ENCODE assay signal across 12 mouse cellular contexts in the genomic region with DNA sequence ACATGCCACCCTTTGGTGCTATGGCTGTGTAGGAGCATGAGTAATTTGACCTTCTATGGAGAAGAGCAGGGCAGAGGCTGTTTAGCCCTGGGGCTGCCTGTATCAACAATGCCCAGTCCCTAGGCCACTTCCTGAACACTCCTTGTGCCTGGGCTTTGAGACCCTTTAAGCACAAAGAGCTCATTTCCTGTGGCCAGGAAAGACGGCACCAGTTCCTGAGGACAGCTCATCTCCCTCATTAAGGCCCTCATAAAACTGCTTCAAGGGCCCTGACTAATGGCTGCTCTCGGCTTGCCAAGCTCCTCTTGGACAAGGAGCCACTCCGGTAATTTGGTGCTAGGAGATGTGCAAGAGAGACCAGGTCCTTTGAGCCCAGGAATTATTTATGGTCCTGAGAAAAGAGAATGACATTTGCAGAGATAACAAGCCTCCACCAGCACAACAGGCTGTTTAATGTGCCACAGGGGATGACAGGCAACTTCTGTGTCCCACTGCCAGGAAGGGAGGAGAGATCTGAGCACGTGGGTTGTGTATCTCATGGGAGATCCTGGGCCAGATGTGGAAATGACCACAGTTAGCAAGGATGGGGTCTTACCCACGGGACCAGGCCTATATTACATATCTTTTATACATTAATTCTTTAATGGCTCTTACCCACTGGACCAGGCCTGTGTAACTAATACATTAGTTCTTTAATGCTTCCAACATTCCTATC. TPM values are rescaled to one million over a fixed set of nuclear protein-coding genes. Genes with fewer than 3 reads are reported as not detected.
DNase-seq lines count a peak whose midpoint lies in the region; ATAC-seq and TF ChIP-seq lines count a peak whose summit lies in the region.
"Had no signal": no experiment of that assay in that cellular context is flagged by ENCODE, and none has a peak within 500 bp of the region (broad histone marks: within the 10 kb centered on the region; RNA-seq: fewer than 3 reads in every experiment).

No protein-coding gene starts in this region.

- peaks cover 23% of the 10 kb centered on the region for H3K4me1 ChIP-seq in lung, embryonic 14.5 days (ENCODE audit: insufficient read depth)
- H3K4me1 ChIP-seq in lung, adult 2 months (ENCODE audit: control insufficient read depth, insufficient read depth, low read length) = peaks cover 7% of the 10 kb centered on the region; the same call in 1 of the 2 replicates
- H3K4me1 ChIP-seq in hindbrain, embryonic 15.5 days (replicated peaks) = peaks cover 43% of the 10 kb centered on the region
- peaks cover 25% of the 10 kb centered on the region for H3K4me1 ChIP-seq in midbrain, embryonic 16.5 days (ENCODE audit: control insufficient read depth, insufficient read depth, low read length)
- no peaks in the 10 kb centered on the region; the same call in 1 of the 2 replicates for H3K4me1 ChIP-seq in heart, embryonic 11.5 days (ENCODE audit: control insufficient read depth, insufficient read depth, low read length)

- DNase-seq in cerebellum, adult 11-12 months = peak; percentile 37
- DNase-seq in lung, embryonic 14.5 days = peak; percentile 77
- no peak for DNase-seq in lung, adult 2 months
- DNase-seq in urinary bladder, adult 18-20 months (ENCODE audit: low spot score in 2 of 2) = no peak
- DNase-seq: gastrocnemius, postnatal 36 days had no signal

- H3K9ac ChIP-seq in lung, embryonic 14.5 days = no peak overlapping the region
- H3K9ac ChIP-seq in hindbrain, embryonic 15.5 days = no peak overlapping the region
- H3K9ac ChIP-seq in midbrain, embryonic 16.5 days (ENCODE audit: low read depth, low read length) = no peak overlapping the region
- H3K9ac ChIP-seq in heart, embryonic 11.5 days (ENCODE audit: low read depth, low read length) = no peak overlapping the region
- H3K9ac ChIP-seq: embryonic facial prominence, embryonic 13.5 days had no signal

- no peaks in the 10 kb centered on the region for H3K27me3 ChIP-seq in lung, embryonic 14.5 days (ENCODE audit: insufficient read depth, low read length)
- no peaks in the 10 kb centered on the region for H3K27me3 ChIP-seq in hindbrain, embryonic 15.5 days
- no peaks in the 10 kb centered on the region for H3K27me3 ChIP-seq in midbrain, embryonic 16.5 days (ENCODE audit: control insufficient read depth, insufficient read depth, low read depth, low read length)
- H3K27me3 ChIP-seq in heart, embryonic 11.5 days (ENCODE audit: control insufficient read depth, insufficient read depth, low read length) = peaks cover 9% of the 10 kb centered on the region; the same call in 1 of the 2 replicates

- ATAC-seq in cerebellum, adult (ENCODE audit: insufficient number of reproducible peaks, low FRiP score, low TSS enrichment) = no peak
- peak; percentile 28 for ATAC-seq in lung, embryonic 14.5 days (ENCODE audit: insufficient read depth)
- no peak for ATAC-seq in hindbrain, embryonic 15.5 days (ENCODE audit: low FRiP score, low read depth)
- ATAC-seq in midbrain, embryonic 16.5 days = no peak
- ATAC-seq in heart, embryonic 11.5 days (replicated peaks; ENCODE audit: insufficient number of reproducible peaks, low FRiP score, low TSS enrichment) = no peak
- ATAC-seq: activated CD4-positive, CD25-positive, alpha-beta regulatory T cell, adult 4 months; CD4-positive, CD25-positive, alpha-beta regulatory T cell, adult 4 months had no signal

- WGBS in lung, embryonic 14.5 days = 19% methylated on average over 5 of the region's 5 CpGs
- WGBS in lung, adult 2 months = 30% methylated on average over 5 of the region's 5 CpGs
- WGBS in hindbrain, embryonic 15.5 days = 28% methylated on average over 5 of the region's 5 CpGs
- WGBS in midbrain, embryonic 16.5 days = 36% methylated on average over 5 of the region's 5 CpGs
- WGBS in heart, embryonic 11.5 days (ENCODE audit: insufficient replicate concordance) = 23% methylated on average over 5 of the region's 5 CpGs

- H3K36me3 ChIP-seq in lung, embryonic 14.5 days (ENCODE audit: insufficient read depth) = no peaks in the 10 kb centered on the region
- no peaks in the 10 kb centered on the region for H3K36me3 ChIP-seq in hindbrain, embryonic 15.5 days
- no peaks in the 10 kb centered on the region for H3K36me3 ChIP-seq in midbrain, embryonic 16.5 days (ENCODE audit: control insufficient read depth, insufficient read depth, low read length)
- H3K36me3 ChIP-seq in heart, embryonic 11.5 days (ENCODE audit: control insufficient read depth, insufficient read depth, low read length) = no peaks in the 10 kb centered on the region
- H3K36me3 ChIP-seq: embryonic facial prominence, embryonic 13.5 days had no signal

- H3K4me2 ChIP-seq in lung, embryonic 14.5 days = no peak overlapping the region
- no peak overlapping the region for H3K4me2 ChIP-seq in hindbrain, embryonic 15.5 days
- no peak overlapping the region for H3K4me2 ChIP-seq in midbrain, embryonic 16.5 days (ENCODE audit: low read length)
- no peak overlapping the region for H3K4me2 ChIP-seq in heart, embryonic 11.5 days
- H3K4me2 ChIP-seq: embryonic facial prominence, embryonic 13.5 days had no signal

- TF ChIP-seq CTCF in lung, embryonic 14.5 days (IDR thresholded peaks at IDR 0.05; ENCODE audit: low read depth) = no peak
- TF ChIP-seq CTCF in lung, adult 2 months (IDR thresholded peaks at IDR 0.05; ENCODE audit: insufficient read depth, low read length) = no peak

- H3K27ac ChIP-seq in lung, embryonic 14.5 days (ENCODE audit: low read depth) = peak overlapping the region; percentile 80
- peak overlapping the region; percentile 45 for H3K27ac ChIP-seq in hindbrain, embryonic 15.5 days (replicated peaks)
- H3K27ac ChIP-seq in midbrain, embryonic 16.5 days (ENCODE audit: low read length) = peak overlapping the region; percentile 41; the same call in 1 of the 2 replicates
- H3K27ac ChIP-seq in heart, embryonic 11.5 days (ENCODE audit: low read depth, low read length) = no peak overlapping the region; the same call in 1 of the 2 replicates
- H3K27ac ChIP-seq: embryonic facial prominence, embryonic 13.5 days had no signal

- H3K9me3 ChIP-seq in lung, embryonic 14.5 days (ENCODE audit: low read depth, low read length) = no peaks in the 10 kb centered on the region
- no peaks in the 10 kb centered on the region for H3K9me3 ChIP-seq in hindbrain, embryonic 15.5 days
- H3K9me3 ChIP-seq in midbrain, embryonic 16.5 days (replicated peaks; ENCODE audit: control insufficient read depth, low read length, poor library complexity, severe bottlenecking) = no peaks in the 10 kb centered on the region
- no peaks in the 10 kb centered on the region for H3K9me3 ChIP-seq in heart, embryonic 11.5 days (replicated peaks; ENCODE audit: control insufficient read depth, low read length)
- H3K9me3 ChIP-seq: embryonic facial prominence, embryonic 13.5 days had no signal

- no peak for TF ChIP-seq POLR2A in lung, adult 2 months (IDR thresholded peaks at IDR 0.05; ENCODE audit: borderline replicate concordance, extremely low read depth, low read depth, low read length)

- no peak overlapping the region for H3K4me3 ChIP-seq in lung, embryonic 14.5 days (ENCODE audit: low read depth, low read length)
- H3K4me3 ChIP-seq in lung, adult 2 months (replicated peaks; ENCODE audit: extremely low read depth, low read depth, low read length) = no peak overlapping the region
- no peak overlapping the region for H3K4me3 ChIP-seq in hindbrain, embryonic 15.5 days
- H3K4me3 ChIP-seq in midbrain, embryonic 16.5 days (ENCODE audit: low read depth, low read length) = no peak overlapping the region
- H3K4me3 ChIP-seq in heart, embryonic 11.5 days (ENCODE audit: low read depth, low read length) = no peak overlapping the region
- H3K4me3 ChIP-seq: embryonic facial prominence, embryonic 13.5 days had no signal

RNA-seq across cellular contexts. Expression of gene Phc2, which starts 1.8 kb away (rescaled TPM):
- polyA plus RNA-seq in lung, embryonic 14.5 days (2014; fragmentation: Nextera tagmentation; extraction: Ambion mirVana) = 99.0 and 107 TPM in 2 replicates
- 125 and 126 TPM in 2 replicates for polyA plus RNA-seq in lung, adult 2 months (2012; rRNA removed)
- polyA plus RNA-seq in hindbrain, embryonic 15.5 days (2015; fragmentation: Nextera tagmentation; extraction: Ambion mirVana) = 67.0 and 71.5 TPM in 2 replicates
- polyA plus RNA-seq in midbrain, embryonic 16.5 days (2015; fragmentation: Nextera tagmentation; extraction: Ambion mirVana) = 19.5 and 22.6 TPM in 2 replicates
- 30.8 and 31.7 TPM in 2 replicates for polyA plus RNA-seq in heart, embryonic 11.5 days (2014; fragmentation: Nextera tagmentation; extraction: Ambion mirVana)

RNA-seq across cellular contexts. Expression of gene Tlr12, which starts 34.3 kb away (rescaled TPM):
- polyA plus RNA-seq in lung, embryonic 14.5 days (2014; fragmentation: Nextera tagmentation; extraction: Ambion mirVana) = 0.26 and 0.30 TPM in 2 replicates
- polyA plus RNA-seq in lung, adult 2 months (2012; rRNA removed) = 1.4 and 1.8 TPM in 2 replicates
- polyA plus RNA-seq in hindbrain, embryonic 15.5 days (2015; fragmentation: Nextera tagmentation; extraction: Ambion mirVana) = 1.5 and 2.0 TPM in 2 replicates
- 1.9 and 4.1 TPM in 2 replicates for polyA plus RNA-seq in midbrain, embryonic 16.5 days (2015; fragmentation: Nextera tagmentation; extraction: Ambion mirVana)
- 0.07 and 0.29 TPM in 2 replicates for polyA plus RNA-seq in heart, embryonic 11.5 days (2014; fragmentation: Nextera tagmentation; extraction: Ambion mirVana)

RNA-seq across cellular contexts. Expression of gene Zscan20, which starts 42.8 kb away (rescaled TPM):
- polyA plus RNA-seq in lung, embryonic 14.5 days (2014; fragmentation: Nextera tagmentation; extraction: Ambion mirVana) = 3.5 and 4.0 TPM in 2 replicates
- 2.4 and 2.5 TPM in 2 replicates for polyA plus RNA-seq in lung, adult 2 months (2012; rRNA removed)
- 4.2 and 4.8 TPM in 2 replicates for polyA plus RNA-seq in hindbrain, embryonic 15.5 days (2015; fragmentation: Nextera tagmentation; extraction: Ambion mirVana)
- polyA plus RNA-seq in midbrain, embryonic 16.5 days (2015; fragmentation: Nextera tagmentation; extraction: Ambion mirVana) = 5.3 and 6.9 TPM in 2 replicates
- 2.6 TPM in 2 replicates for polyA plus RNA-seq in heart, embryonic 11.5 days (2014; fragmentation: Nextera tagmentation; extraction: Ambion mirVana)

Comparison
In these comparisons a context has a peak if more than half of its experiments do, and no peak if none do; other contexts are left out.
1. DNase-seq: peak in cerebellum, adult 11-12 months (single experiment) and lung, embryonic 14.5 days (single experiment); none in lung, adult 2 months (single experiment) and urinary bladder, adult 18-20 months (0 of 2).